ENCODE assay signal across 9 mouse cellular contexts in the genomic region with DNA sequence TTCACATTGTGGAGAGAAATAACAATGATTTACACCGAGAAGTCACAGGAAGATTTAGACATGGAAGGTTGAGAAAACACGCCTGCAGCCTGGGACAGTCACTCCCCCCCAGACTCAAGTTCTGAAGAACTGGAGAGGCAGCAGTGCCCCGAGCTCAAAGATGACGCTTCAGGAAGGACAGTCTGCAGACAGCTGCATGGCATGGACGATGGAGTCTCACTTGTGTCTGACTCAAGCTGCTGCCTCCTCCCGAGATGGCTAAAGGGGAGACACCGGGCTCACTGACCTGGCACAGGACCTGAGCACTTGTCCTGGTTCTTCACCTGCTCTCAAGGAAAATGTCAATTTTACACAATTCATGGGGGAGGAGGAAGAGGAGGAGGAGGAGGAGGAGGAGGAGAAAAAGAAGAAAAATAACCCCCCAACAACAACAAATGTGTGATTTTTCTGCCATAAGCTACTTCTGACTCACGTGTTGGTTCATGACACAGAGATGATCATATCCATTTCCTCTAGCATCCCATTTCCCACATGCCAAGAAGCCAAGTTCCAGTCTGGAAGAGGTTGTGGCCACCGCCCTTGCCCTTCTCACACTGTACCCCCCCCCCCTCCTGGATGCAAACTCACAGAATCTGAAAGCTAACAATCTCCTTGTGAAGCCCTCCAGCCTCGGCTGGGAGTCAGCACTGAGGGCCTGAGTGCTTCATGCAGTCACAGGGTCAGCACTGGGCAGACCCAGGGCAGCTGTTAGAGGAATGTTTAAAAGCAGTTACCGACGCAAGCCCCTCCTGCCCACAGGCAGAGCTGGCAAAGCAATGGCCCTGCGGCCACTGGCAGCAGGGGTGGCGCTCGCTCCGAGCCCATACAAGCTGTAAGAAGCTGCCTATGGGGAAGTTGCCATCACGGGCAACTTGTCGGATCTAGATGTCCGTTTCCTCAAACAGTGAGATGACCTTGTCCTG. TPM values are rescaled to one million over a fixed set of nuclear protein-coding genes. Genes with fewer than 3 reads are reported as not detected.
A peak's percentile ranks its signal among the peaks of the same experiment; 100 is the strongest.
DNase-seq lines count a peak whose midpoint lies in the region; ATAC-seq lines count a peak whose summit lies in the region.
"Had no signal": no experiment of that assay in that cellular context is flagged by ENCODE, and none has a peak within 500 bp of the region (broad histone marks: within the 10 kb centered on the region; RNA-seq: fewer than 3 reads in every experiment).

No protein-coding gene starts in this region.

- peak overlapping the region; percentile 52 for H3K9ac ChIP-seq in kidney, embryonic 14.5 days (ENCODE audit: low read depth, low read length)
- H3K9ac ChIP-seq in midbrain, embryonic 14.5 days (replicated peaks; ENCODE audit: low read length): peak overlapping the region; percentile 63

- no peak for ATAC-seq in kidney, embryonic 14.5 days (ENCODE audit: low FRiP score, low TSS enrichment)
- ATAC-seq in midbrain, embryonic 14.5 days (ENCODE audit: low FRiP score, low TSS enrichment): no peak
- ATAC-seq in granulocyte monocyte progenitor cell, adult 5-6 weeks (replicated peaks; ENCODE audit: poor library complexity, severe bottlenecking): no peak

- H3K4me2 ChIP-seq in kidney, embryonic 14.5 days (replicated peaks; ENCODE audit: low read depth, low read length): peak overlapping the region; percentile 30; the same call in 1 of the 2 replicates
- H3K4me2 ChIP-seq in midbrain, embryonic 14.5 days (ENCODE audit: low read length): peak overlapping the region; percentile 52

- peak overlapping the region; percentile 77; the same call in 1 of the 2 replicates for H3K27ac ChIP-seq in kidney, embryonic 14.5 days (ENCODE audit: low read depth, low read length)
- H3K27ac ChIP-seq in hindbrain, embryonic 10.5 days: peak overlapping the region; percentile 96
- peak overlapping the region; percentile 99 for H3K27ac ChIP-seq in midbrain, embryonic 14.5 days (replicated peaks; ENCODE audit: low read depth, low read length)

- H3K36me3 ChIP-seq in kidney, embryonic 14.5 days (ENCODE audit: control insufficient read depth, insufficient read depth, low read length): peaks cover 16% of the 10 kb centered on the region; the same call in 1 of the 2 replicates
- peaks cover 47% of the 10 kb centered on the region for H3K36me3 ChIP-seq in hindbrain, embryonic 10.5 days
- H3K36me3 ChIP-seq in midbrain, embryonic 14.5 days (ENCODE audit: control insufficient read depth, insufficient read depth, low read length): peaks cover 20% of the 10 kb centered on the region

- no peak for DNase-seq in kidney, postnatal 25 days
- DNase-seq in NIH3T3 (ENCODE audit: low read depth) (peak; percentile 77), adipocyte (ENCODE audit: low spot score) (no peak)
- DNase-seq in hindbrain, embryonic 10.5 days (ENCODE audit: low spot score): no peak
- no peak for DNase-seq in midbrain, embryonic 14.5 days
- DNase-seq in thymus, postnatal 25 days: no peak

- peaks cover 54% of the 10 kb centered on the region for H3K4me1 ChIP-seq in kidney, embryonic 14.5 days (ENCODE audit: control insufficient read depth, insufficient read depth, low read length)
- peaks cover 82% of the 10 kb centered on the region for H3K4me1 ChIP-seq in hindbrain, embryonic 10.5 days (replicated peaks)
- H3K4me1 ChIP-seq in midbrain, embryonic 14.5 days (ENCODE audit: control insufficient read depth, insufficient read depth, low read length): peaks cover 54% of the 10 kb centered on the region

- peaks cover 4% of the 10 kb centered on the region; the same call in 1 of the 2 replicates for H3K9me3 ChIP-seq in kidney, embryonic 14.5 days (ENCODE audit: control insufficient read depth, low read length)
- H3K9me3 ChIP-seq in hindbrain, embryonic 10.5 days: no peaks in the 10 kb centered on the region
- no peaks in the 10 kb centered on the region for H3K9me3 ChIP-seq in midbrain, embryonic 14.5 days (ENCODE audit: control insufficient read depth, low read length)

- peak overlapping the region; percentile 9; the same call in 1 of the 2 replicates for H3K4me3 ChIP-seq in kidney, embryonic 14.5 days (ENCODE audit: low read length)
- peak overlapping the region; percentile 35 for H3K4me3 ChIP-seq in hindbrain, embryonic 10.5 days
- H3K4me3 ChIP-seq in midbrain, embryonic 14.5 days (replicated peaks; ENCODE audit: low read depth, low read length): peak overlapping the region; percentile 19

- H3K27me3 ChIP-seq in kidney, embryonic 14.5 days (ENCODE audit: control insufficient read depth, insufficient read depth, low read length): no peaks in the 10 kb centered on the region
- no peaks in the 10 kb centered on the region for H3K27me3 ChIP-seq in hindbrain, embryonic 10.5 days (ENCODE audit: insufficient read depth, poor library complexity, severe bottlenecking)
- no peaks in the 10 kb centered on the region for H3K27me3 ChIP-seq in midbrain, embryonic 14.5 days (ENCODE audit: control insufficient read depth, insufficient read depth, low read length)
- H3K27me3 ChIP-seq: Patski had no signal

- WGBS in kidney, embryonic 14.5 days: 52% methylated on average over 19 of the region's 19 CpGs
- 60% methylated on average over 19 of the region's 19 CpGs for WGBS in hindbrain, embryonic 10.5 days
- 48% methylated on average over 19 of the region's 19 CpGs for WGBS in midbrain, embryonic 14.5 days

RNA-seq across cellular contexts. Expression of a gene that starts 34.2 kb away (rescaled TPM):
- polyA plus RNA-seq in kidney, embryonic 14.5 days (2014; fragmentation: Nextera tagmentation; extraction: Ambion mirVana): 42.1 and 108 TPM in 2 replicates
- polyA plus RNA-seq in hindbrain, embryonic 10.5 days (2016; fragmentation: Nextera tagmentation; extraction: Ambion mirVana): 248 and 258 TPM in 2 replicates
- 133 and 201 TPM in 2 replicates for polyA plus RNA-seq in midbrain, embryonic 14.5 days (2014; fragmentation: Nextera tagmentation; extraction: Ambion mirVana)
- total RNA-seq in granulocyte monocyte progenitor cell, adult 5-6 weeks (2014; fragmentation: Nextera tagmentation): 55.8 and 64.9 TPM in 2 replicates
- total RNA-seq in granulocyte monocyte progenitor cell, adult 5-6 weeks (2017): 80.5 and 102 TPM in 2 replicates

RNA-seq across cellular contexts. Expression of a gene that starts 41.9 kb away (rescaled TPM):
- polyA plus RNA-seq in kidney, embryonic 14.5 days (2014; fragmentation: Nextera tagmentation; extraction: Ambion mirVana): 1.2 and 1.4 TPM in 2 replicates
- polyA plus RNA-seq in hindbrain, embryonic 10.5 days (2016; fragmentation: Nextera tagmentation; extraction: Ambion mirVana): 1.3 and 1.7 TPM in 2 replicates
- polyA plus RNA-seq in midbrain, embryonic 14.5 days (2014; fragmentation: Nextera tagmentation; extraction: Ambion mirVana): 1.1 and 2.6 TPM in 2 replicates
- 288 and 331 TPM in 2 replicates for total RNA-seq in granulocyte monocyte progenitor cell, adult 5-6 weeks (2014; fragmentation: Nextera tagmentation)
- total RNA-seq in granulocyte monocyte progenitor cell, adult 5-6 weeks (2017): 99.4 and 109 TPM in 2 replicates
